Mouse (Mus musculus) forebrain, embryonic 15.5 days (tissue): Measurements from ENCODE around the gene Zcchc17. TPM values are rescaled to one million over a fixed set of nuclear protein-coding genes. Genes with fewer than 3 reads are reported as not detected.
A peak's percentile ranks its signal among the peaks of the same experiment; 100 is the strongest.

Experiments
- ATAC-seq: fragments of 200-750 bp; cut with Nextera tagmentation; replicated peaks from 2 replicates; pipeline ENCODE4 v1.8.0; 2017; ENCODE audit warnings: mild to moderate bottlenecking, moderate TSS enrichment, moderate library complexity
- H3K27ac ChIP-seq: fragments of 300-500 bp; sonication (generic); replicated peaks from 2 replicates; pipeline ENCODE4 v1.5.1; 2015; ENCODE audit warnings: mild to moderate bottlenecking, inconsistent platforms
- H3K27me3 ChIP-seq: fragments of 300-500 bp; sonication (generic); 2 replicates; pipeline ENCODE4 v1.6.1; 2015; ENCODE audit warnings: inconsistent platforms
- H3K36me3 ChIP-seq: fragments of 300-500 bp; sonication (generic); 2 replicates; pipeline ENCODE4 v1.6.1; 2015; ENCODE audit warnings: mild to moderate bottlenecking, inconsistent platforms
- H3K4me1 ChIP-seq: fragments of 300-500 bp; sonication (generic); 2 replicates; pipeline ENCODE4 v1.6.1; 2015; ENCODE audit warnings: inconsistent platforms
- H3K4me2 ChIP-seq: fragments of 300-500 bp; sonication (generic); replicated peaks from 2 replicates; pipeline ENCODE4 v1.6.1; 2015; ENCODE audit warnings: mild to moderate bottlenecking, inconsistent platforms
- H3K4me3 ChIP-seq: fragments of 300-500 bp; sonication (generic); 2 replicates; pipeline ENCODE4 v1.5.1; 2015; ENCODE audit warnings: mild to moderate bottlenecking, inconsistent platforms
- H3K9ac ChIP-seq: fragments of 300-500 bp; sonication (generic); replicated peaks from 2 replicates; pipeline ENCODE4 v1.6.1; 2015; ENCODE audit warnings: mild to moderate bottlenecking, inconsistent platforms
- H3K9me3 ChIP-seq: fragments of 300-500 bp; sonication (generic); 2 replicates; pipeline ENCODE4 v1.6.1; 2016; ENCODE audit warnings: inconsistent platforms
- WGBS: fragments of 180-500 bp; shearing (Covaris S2); methylation state at CpG from one replicate; pipeline ENCODE4 v1.1.7; 2015; ENCODE audit warnings: mixed read lengths; 5-methylcytosine and 5-hydroxymethylcytosine counted together
- polyA plus RNA-seq: library from polyadenylated mRNA; unstranded; fragments of >200 nt; fragmentation: Nextera tagmentation; extraction: Ambion mirVana; gene quantifications from 2 replicates; pipeline ENCODE4 v1.2.1, GENCODE M21; 2015

Gene Zcchc17
- polyA plus RNA-seq, 1 experiment from 2014 or later = 84.3 TPM

DNA sequence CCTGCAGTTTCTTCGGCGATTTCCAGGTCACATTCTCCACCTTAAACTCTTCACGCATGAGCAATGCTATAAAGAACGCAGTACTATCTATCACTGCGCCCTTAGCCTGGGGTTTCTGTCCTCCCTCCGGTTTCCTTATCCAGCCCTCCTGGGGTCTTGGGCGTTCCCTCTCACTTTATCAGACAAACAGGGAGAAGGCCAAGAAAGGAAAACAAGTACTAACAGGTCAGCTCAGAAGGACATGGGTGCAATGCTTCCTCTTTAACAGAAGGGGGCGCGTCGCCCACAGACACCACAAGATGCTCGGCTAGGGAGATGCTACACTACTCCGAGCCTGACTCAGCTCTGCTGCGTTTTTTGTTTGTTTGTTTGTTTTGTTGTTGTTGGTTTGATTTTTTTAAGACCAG lies 62.6 kb downstream of the Zcchc17 start:
- H3K4me1 ChIP-seq = no peaks in the 10 kb centered on the region
- WGBS = 23% methylated on average over 13 of the region's 13 CpGs
- no peak overlapping the region for H3K4me3 ChIP-seq
- H3K27ac ChIP-seq = no peak overlapping the region
- H3K9me3 ChIP-seq = no peaks in the 10 kb centered on the region
- H3K36me3 ChIP-seq = no peaks in the 10 kb centered on the region
- H3K27me3 ChIP-seq = no peaks in the 10 kb centered on the region
- no peak overlapping the region for H3K9ac ChIP-seq
- no peak overlapping the region for H3K4me2 ChIP-seq
- no peak for ATAC-seq

DNA sequence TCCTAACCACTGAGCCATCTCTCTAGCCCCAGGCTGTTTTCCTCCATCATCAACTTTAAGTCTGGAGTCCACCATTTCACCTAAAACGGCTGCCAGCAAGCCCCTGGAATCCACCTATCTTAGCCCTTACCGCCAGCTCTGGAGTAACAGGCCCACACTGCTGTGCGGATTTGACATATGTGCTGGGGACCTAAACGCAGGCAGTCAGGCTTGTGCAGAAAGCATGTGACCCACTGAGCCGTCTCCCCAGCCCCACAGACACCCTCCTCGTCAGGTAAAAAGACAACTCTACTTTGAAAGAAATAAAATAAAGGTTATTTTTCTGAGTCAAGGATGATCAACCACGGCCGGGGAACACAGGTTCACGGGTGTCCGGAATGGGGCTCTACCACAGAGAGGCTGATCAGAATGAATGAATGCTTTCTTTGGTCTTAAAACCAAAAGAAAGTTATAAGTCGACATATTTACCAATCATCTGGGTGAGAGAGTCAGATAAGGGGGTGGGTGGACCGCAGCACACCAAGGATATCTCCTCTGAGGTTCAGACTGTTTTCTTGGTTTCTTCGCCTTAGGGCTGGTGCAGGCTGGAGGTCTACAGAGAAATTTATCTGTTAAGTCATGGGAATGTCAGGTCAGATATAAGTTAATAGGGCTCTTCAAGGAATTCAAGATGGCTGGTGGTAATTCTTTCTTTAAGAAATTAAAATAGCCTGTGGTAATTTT lies 63.3 kb downstream of the Zcchc17 start:
- WGBS = 86% methylated on average over 13 of the region's 13 CpGs
- no peak overlapping the region for H3K4me3 ChIP-seq

DNA sequence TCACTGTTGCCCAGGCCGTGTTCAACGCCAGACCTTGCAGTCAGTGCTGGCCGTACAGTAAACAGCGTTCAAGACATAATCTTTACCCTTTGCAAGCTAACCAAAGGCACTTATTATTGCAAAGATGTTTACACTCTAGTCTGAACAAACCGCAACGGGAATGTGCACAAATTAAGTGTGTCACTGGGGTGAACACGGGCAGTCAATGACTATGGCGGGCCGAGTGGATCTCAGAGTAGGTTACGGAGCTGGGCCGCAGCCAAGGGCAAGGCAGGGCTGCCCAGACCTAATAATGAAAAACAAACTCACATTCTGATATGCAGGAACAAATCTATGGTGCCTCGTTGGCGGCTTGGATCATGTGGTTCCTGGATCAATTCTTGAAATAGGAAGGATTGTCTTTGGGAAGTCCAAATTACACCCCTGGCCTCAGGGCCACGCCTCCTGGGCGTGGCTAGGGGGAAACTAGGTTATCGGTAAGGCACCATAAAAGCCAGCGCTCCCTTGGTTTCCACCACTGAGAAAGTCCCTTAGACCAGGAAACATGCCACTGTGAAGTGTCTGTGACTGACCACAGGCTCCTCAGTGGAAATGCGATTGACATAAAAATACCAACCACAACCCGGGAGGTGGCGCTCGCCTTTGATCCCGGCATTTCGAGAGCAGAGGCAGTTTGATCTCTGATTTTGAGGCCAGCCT lies 64.5 kb downstream of the Zcchc17 start:
- H3K27me3 ChIP-seq = no peaks in the 10 kb centered on the region
- H3K4me3 ChIP-seq = no peak overlapping the region
- no peak overlapping the region for H3K4me2 ChIP-seq
- H3K9ac ChIP-seq = no peak overlapping the region
- ATAC-seq = no peak
- H3K4me1 ChIP-seq = no peaks in the 10 kb centered on the region
- no peak overlapping the region for H3K27ac ChIP-seq
- H3K9me3 ChIP-seq = no peaks in the 10 kb centered on the region
- no peaks in the 10 kb centered on the region for H3K36me3 ChIP-seq
- 50% methylated on average over 23 of the region's 23 CpGs for WGBS

More for the DNA sequence above, 63.3 kb downstream of the Zcchc17 start:
- Histone ChIP-seq H3K4me1 (no peaks in the 10 kb centered on the region), H3K4me2 (no peak overlapping the region), H3K27me3 (no peaks in the 10 kb centered on the region), H3K36me3 (no peaks in the 10 kb centered on the region), H3K9ac (no peak overlapping the region), H3K27ac (no peak overlapping the region), H3K9me3 (no peaks in the 10 kb centered on the region)
- ATAC-seq = no peak

DNA sequence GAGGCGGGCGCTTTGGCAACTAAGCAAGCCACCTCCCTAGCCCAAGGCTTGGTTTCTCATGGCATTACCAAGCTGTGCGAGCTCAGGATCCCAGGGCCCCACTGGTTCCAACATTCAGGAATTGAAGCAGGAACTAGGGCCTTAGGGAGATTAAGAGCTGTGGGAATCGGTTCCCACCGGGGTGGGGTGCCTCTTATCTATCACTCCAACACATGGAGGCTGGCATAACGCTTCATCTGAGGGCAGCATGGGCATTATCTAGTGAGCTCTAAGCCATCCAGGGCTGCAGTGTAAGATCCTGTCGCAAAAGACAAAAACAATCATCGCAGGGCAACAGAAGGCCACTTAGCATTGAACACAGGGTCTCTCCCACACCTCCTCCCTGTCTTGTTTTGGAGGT lies 65.2 kb downstream of the Zcchc17 start:
- Histone ChIP-seq H3K9ac (no peak overlapping the region), H3K27me3 (no peaks in the 10 kb centered on the region), H3K4me1 (no peaks in the 10 kb centered on the region), H3K36me3 (no peaks in the 10 kb centered on the region), H3K27ac (no peak overlapping the region), H3K4me3 (no peak overlapping the region), H3K4me2 (no peak overlapping the region), H3K9me3 (no peaks in the 10 kb centered on the region)
- 87% methylated on average over 8 of the region's 8 CpGs for WGBS
- ATAC-seq = no peak

DNA sequence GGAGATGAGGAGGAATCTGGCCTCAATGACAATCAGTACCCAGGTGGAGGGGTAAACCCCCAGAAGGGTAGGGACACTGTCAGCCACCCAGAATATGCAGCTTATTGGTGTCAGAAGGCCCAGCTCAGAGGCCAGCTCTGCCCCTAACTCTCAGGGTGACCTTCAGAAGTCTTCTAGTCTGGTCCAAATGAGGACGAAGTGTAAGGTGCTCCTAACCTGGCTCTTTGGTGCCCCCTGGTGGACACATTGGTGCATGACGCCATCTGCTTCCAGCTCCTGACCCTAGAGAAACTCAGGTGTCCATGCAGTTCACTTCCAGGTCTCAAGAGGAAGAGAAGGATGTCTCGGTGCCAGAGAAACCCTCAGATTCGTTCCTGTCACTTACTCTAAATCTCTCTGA lies 67.5 kb downstream of the Zcchc17 start:
- Histone ChIP-seq H3K4me3 (no peak overlapping the region), H3K9ac (no peak overlapping the region), H3K27ac (no peak overlapping the region), H3K36me3 (no peaks in the 10 kb centered on the region), H3K27me3 (no peaks in the 10 kb centered on the region), H3K4me1 (no peaks in the 10 kb centered on the region), H3K4me2 (no peak overlapping the region), H3K9me3 (no peaks in the 10 kb centered on the region)
- ATAC-seq = peak; percentile 63; the same call in 1 of the 2 replicates
- 2% methylated on average over 4 of the region's 4 CpGs for WGBS

DNA sequence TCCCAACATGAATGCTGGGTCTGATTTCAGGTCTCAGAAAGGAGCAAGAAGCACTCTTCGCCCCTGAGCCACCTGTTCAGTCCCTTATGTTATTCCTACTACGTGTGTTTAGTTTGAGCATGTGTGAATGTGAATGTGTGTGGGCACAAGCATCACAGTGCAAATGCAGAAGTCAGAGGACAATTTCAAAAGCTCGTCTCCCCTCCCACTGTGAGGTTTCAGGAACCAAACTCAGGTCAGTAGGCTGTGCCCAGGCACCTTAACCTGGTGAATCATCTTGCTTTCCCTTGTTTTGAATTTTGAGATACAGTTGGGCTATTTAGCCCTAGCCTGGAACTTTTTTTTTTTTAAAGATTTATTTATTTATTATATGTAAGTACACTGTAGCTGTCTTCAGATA lies 69.9 kb downstream of the Zcchc17 start:
- no peak for ATAC-seq
- Histone ChIP-seq H3K27ac (no peak overlapping the region), H3K9me3 (no peaks in the 10 kb centered on the region), H3K4me2 (no peak overlapping the region), H3K4me3 (no peak overlapping the region), H3K9ac (no peak overlapping the region), H3K36me3 (no peaks in the 10 kb centered on the region), H3K4me1 (no peaks in the 10 kb centered on the region), H3K27me3 (no peaks in the 10 kb centered on the region)
- 85% methylated on average over 3 of the region's 3 CpGs for WGBS

DNA sequence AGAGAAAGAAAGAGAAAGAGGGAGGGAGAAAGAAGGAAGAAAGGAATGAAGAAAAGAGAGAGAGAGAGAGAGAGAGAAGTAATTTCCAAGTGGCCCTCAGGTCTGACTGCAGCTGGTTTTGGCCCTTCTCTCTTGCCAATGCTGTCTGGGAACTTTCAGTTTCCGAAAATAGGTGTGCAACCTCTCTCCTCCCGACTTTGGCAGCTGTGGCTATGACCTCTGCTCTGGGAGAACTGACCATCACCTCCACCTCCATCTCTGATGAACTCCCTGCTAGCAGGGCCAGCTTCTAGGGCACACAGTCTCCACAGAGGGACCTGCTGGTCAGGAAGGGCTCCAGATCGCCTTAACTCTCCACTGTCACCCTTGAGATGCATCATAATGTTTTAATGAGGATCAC lies 73.2 kb downstream of the Zcchc17 start:
- Histone ChIP-seq H3K4me1 (no peaks in the 10 kb centered on the region), H3K36me3 (no peaks in the 10 kb centered on the region), H3K9me3 (no peaks in the 10 kb centered on the region), H3K4me3 (no peak overlapping the region), H3K4me2 (no peak overlapping the region), H3K27ac (no peak overlapping the region), H3K27me3 (no peaks in the 10 kb centered on the region), H3K9ac (no peak overlapping the region)
- WGBS = 57% methylated on average over 3 of the region's 3 CpGs
- ATAC-seq = no peak

DNA sequence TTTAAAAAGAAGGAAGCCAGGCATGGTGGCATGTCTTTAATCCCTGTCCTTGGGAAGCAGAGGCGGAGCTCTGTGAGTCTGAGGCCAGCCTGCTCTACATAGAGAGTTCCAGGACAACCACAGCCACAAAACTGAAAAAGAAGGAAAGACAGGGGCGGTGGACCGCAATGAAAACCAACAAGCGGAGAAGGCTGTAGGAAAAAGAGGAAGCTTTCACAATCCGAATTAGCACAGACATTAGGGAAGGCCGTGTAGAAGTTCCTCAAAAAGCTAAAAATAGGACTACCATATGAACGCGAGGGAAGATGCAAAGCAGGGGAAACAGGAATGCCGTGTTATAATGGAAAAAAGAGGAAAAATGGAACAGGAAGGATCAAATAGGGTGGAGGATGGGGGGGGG lies 75.9 kb downstream of the Zcchc17 start:
- no peaks in the 10 kb centered on the region for H3K9me3 ChIP-seq
- no peaks in the 10 kb centered on the region for H3K36me3 ChIP-seq
- 87% methylated on average over 9 of the region's 9 CpGs for WGBS
- no peak overlapping the region for H3K27ac ChIP-seq
- H3K9ac ChIP-seq = no peak overlapping the region
- H3K27me3 ChIP-seq = no peaks in the 10 kb centered on the region
- H3K4me3 ChIP-seq = no peak overlapping the region
- no peak for ATAC-seq
- H3K4me2 ChIP-seq = no peak overlapping the region
- H3K4me1 ChIP-seq = no peaks in the 10 kb centered on the region

DNA sequence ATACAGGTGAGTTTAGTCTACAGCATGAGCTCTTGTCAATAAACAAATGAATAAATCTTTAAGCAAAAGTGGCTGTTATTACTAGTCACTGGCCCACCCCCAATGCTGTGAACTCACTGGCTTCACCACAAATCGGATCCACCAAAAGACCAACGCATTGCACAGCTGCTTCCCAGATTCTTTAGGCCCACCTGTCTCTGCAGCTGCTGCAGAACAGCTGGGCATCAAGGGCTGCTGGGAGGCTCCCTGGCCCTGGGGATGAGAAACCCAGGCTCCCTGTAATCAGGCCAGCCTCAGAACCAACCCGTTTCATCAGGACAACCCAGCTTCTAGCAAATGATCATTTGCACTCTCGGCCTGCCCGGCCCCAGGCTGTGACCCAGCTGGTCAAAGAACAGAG lies 76.9 kb downstream of the Zcchc17 start:
- no peaks in the 10 kb centered on the region for H3K27me3 ChIP-seq
- H3K9ac ChIP-seq = no peak overlapping the region
- no peak overlapping the region for H3K27ac ChIP-seq
- H3K4me1 ChIP-seq = no peaks in the 10 kb centered on the region
- no peaks in the 10 kb centered on the region for H3K36me3 ChIP-seq
- ATAC-seq = no peak
- no peak overlapping the region for H3K4me3 ChIP-seq
- 85% methylated on average over 5 of the region's 5 CpGs for WGBS
- no peaks in the 10 kb centered on the region for H3K9me3 ChIP-seq
- H3K4me2 ChIP-seq = no peak overlapping the region

DNA sequence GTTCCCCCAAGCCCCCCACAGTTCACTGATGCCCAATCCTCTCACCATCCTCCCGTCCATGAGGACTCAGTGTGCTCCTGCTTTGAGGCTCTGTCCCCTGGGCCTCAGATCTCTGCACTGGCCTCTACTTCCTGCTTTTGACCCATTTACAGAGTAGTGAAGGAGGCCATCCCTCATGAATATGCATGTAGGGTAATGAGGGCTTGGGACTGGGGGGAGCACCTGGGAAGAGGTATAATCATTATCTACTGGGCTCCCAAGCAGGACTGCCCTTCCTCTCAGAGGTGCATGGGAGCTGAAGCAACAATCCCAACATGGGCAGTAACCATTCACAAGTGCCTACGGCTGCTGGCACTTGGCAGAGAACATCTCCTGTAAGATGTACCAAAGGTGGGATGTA lies 80.6 kb downstream of the Zcchc17 start, which contains the start of gene Serinc2:
Gene Serinc2 (minus strand): TSS at position 101 of the 400 bp plus-strand sequence.
- Histone ChIP-seq H3K9me3 (no peaks in the 10 kb centered on the region), H3K27ac (no peak within 1 kb of the TSS), H3K27me3 (no peaks in the 10 kb centered on the region), H3K4me2 (no peak within 1 kb of the TSS), H3K4me3 (no peak within 1 kb of the TSS), H3K4me1 (peaks cover 8% of the 10 kb centered on the region), H3K9ac (no peak within 1 kb of the TSS), H3K36me3 (no peaks in the 10 kb centered on the region)
- ATAC-seq = no peak
- 70% methylated on average over 2 of the region's 2 CpGs for WGBS

DNA sequence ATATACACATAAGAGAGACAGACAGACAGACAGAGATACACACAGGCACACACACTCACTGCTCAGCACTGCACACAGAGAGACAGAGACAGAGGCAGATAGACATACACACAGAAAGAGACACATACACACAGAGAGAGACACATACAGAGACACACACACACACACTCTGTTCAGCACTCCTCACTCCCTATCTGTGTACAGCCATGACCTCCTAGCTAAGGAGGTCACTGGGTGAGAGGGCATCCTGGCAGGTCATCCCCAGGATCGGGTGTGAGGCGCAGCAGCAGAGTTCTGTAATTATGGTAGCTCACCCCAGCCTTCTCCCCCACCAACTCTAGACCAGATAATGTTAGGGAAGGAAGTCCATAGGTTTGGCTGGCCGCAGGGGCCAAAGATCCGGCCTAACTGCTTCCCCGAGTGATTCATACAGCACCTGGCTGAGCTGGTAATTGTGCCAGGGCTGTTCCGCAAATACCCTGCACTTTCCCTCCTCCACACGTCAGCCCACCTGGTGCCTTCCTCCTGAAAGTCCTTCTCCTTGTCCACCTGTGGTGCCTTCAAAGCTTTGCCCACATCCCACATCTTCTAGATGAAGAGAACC lies 83.1 kb downstream of the Zcchc17 start:
- 79% methylated on average over 7 of the region's 7 CpGs for WGBS
- H3K9me3 ChIP-seq = no peaks in the 10 kb centered on the region
- H3K4me1 ChIP-seq = peaks cover 30% of the 10 kb centered on the region
- no peak overlapping the region for H3K4me3 ChIP-seq
- H3K27me3 ChIP-seq = no peaks in the 10 kb centered on the region
- ATAC-seq = no peak
- no peak overlapping the region for H3K27ac ChIP-seq
- H3K9ac ChIP-seq = no peak overlapping the region
- no peaks in the 10 kb centered on the region for H3K36me3 ChIP-seq
- no peak overlapping the region for H3K4me2 ChIP-seq

DNA sequence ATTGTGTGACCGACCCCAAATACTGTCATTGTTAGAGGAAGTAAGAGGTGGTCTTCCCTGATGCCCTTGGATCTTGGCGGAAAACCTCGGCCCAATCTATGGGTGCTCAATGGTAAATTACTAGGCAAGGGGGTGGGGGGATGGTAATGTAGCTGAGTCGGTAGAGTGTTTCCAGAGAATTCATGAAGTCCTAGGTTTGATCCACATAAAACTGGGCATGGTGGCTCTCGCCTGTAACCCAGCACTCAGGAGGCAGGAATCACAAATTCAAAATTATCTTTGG lies 84.0 kb downstream of the Zcchc17 start:
- Histone ChIP-seq H3K27me3 (no peaks in the 10 kb centered on the region), H3K9me3 (no peaks in the 10 kb centered on the region), H3K9ac (peak overlapping the region; percentile 99), H3K36me3 (no peaks in the 10 kb centered on the region), H3K4me3 (peak overlapping the region; percentile 94), H3K4me1 (peaks cover 35% of the 10 kb centered on the region), H3K4me2 (peak overlapping the region; percentile 70), H3K27ac (peak overlapping the region; percentile 98; the same call in 1 of the 2 replicates)
- no peak for ATAC-seq
- 33% methylated on average over 5 of the region's 5 CpGs for WGBS
